Mouse (Mus musculus) kidney, postnatal 25 days (tissue): Measurements from ENCODE around the gene Sowahb.

Source experiments
- DNase-seq, 2 experiments: peaks; one replicate each; pipeline ENCODE4 v3.0.0; 2021; ENCODE audit warnings: mixed read lengths in 2 of 2

The Sowahb gene

DNA sequence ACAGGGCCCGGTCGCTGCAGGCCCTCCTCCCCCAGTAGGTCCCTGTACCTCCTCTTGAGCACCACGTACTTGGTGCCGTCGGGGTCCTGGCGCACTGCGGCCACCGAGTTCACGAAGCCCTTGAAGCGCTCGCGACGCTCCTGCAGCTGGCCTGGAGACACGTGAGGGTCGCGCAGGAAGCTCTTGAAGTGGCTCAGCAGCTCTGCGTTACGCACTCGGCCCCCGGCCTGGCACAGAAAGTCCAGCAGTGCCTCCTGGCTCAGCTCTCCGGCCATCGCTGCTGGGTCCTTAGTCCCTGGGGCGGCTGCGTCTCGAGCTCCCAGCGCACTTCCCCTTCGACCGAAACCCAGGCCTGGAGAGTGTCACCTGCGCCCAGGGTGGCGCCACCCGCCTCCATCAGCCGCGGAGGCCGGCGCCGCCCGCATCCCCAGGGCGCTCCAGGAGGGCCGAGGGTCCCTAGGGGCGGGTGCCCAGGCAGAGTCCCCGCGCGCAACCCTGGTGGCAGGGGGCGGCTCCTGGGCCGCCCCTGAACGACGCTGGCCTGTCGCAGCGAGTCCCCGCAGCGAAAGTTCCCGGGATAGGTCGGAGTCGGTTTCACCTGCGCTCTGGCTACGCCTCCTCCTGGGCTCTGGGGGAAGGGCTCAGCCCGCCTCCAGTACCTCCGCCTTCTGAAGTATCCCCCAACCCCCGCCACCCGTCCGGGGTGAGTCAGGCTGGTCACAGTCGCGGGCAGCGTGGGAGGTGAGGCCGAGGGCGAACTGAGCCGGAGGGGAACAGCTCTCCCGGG lies at the start of gene Sowahb:
Sowahb (minus strand) TSS at position 439 of the 787 bp plus-strand sequence.
- DNase-seq, result peak; percentile 85 to 96

DNA sequence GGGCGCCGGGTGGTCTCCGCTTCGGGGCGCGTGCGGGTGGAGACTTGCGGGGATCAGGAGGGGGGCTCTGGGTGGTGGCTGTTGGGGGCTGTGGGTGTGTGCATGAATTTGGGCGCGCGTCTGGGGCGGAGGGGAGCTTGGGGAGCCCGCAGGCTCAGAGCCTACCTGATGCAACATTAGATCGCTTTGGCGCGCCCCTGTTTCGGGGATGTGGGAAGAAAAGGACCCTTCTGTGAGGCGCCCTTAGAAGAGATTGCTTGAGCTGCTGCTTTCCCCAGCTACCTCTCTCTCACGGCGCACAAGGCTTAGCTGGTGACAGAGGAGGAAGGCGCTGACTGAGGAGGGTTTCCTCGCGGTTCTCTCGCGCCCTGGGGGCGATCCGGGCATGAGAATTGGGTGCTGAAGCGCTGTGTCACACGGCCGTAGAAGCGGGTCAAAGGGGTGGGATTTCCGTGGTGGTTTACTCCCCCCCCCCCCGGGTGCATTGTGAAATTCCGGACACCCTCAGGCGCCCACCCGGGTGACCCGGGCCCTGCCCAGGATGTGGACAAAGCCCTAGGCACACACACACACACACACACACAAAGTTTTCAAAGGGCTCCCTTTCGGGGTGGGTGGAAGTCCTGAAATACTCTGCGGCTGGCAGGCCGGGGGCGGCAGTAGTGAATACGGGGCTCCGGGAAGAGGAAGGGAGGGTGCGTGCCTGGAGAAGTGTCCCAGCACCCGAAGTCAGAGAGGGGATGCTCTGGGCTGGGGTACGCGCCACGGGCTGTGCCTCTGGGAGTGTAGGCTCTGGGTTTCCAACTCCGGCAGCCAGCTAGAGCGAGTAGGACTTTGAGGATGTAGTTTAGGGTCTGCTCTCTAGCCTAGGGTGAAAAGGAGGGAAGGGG lies 49.1 kb upstream of the Sowahb start:
- DNase-seq, result peak; percentile 40 to 65

DNA sequence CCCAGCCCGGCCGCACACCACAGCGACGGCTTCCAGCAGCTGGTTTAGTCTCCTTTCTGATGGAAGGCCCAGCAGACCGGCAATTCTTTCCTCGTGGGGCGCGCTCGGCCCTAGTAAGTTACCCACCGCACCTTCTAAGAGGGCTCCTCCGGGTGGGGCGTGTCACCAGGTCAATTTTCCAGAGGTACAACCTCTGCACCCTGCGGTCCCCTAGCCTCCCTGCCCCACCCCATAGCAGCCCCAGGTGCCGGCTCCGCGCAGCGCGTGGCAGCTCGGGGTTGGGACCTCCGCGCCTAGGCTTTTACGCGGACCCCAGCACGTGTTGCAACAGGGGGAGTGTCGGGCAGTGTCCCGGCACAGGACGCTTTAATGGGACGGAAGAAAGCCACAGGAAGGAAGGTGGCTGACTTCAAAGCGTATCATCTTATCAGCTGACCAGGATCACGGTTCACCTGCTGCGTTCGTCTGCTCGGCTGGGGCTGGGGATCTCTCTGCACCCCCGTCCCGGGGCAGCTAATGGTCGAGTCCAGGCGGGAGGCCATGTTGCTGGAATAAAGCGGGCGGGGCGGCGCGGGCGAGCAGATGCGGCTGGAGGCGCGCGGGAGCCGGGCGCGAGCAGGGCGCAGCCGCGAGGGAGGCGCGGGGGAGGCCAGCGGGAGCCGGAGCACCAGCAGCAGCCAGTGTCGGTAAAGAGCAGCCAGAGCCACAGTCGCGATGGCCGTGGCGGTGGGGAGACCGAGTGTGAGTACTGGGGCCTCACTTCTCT lies 48.2 kb upstream of the Sowahb start, which contains the start of gene Sept11:
Sept11 (plus strand) TSS at position 581 of the 766 bp plus-strand sequence.
- peak; percentile 95 to 96 for DNase-seq

DNA sequence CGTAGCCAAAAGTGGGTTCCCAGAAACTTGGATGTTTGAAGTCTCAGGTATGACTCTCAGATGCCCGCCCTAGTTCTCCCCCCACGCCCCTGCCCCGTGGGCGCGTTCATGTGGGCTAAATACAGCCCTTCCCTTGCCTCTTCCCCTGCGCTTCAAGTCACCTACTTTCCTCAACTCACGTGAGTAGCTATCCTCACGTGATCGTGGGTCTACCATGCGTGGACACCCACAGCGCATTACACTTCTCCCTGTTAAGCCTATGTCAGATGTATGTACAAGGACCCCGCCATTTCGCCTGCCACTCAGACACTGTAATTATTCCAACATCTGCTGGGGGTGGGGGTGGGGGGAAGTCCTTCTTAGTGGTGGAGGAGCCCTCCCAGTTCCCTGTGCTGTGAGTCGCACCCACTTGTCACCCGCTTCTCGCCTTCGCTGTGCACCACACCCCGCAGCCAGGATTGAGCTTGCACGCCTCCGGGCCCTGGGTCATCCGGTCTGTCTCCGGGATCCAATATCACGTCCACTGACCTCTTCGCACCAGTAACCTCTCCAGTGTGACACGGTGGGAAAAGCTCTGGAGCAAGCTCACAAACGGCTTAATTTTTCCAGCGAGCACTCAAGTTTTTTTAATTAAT lies 47.4 kb upstream of the Sowahb start:
- peak; percentile 56 to 68 for DNase-seq

DNA sequence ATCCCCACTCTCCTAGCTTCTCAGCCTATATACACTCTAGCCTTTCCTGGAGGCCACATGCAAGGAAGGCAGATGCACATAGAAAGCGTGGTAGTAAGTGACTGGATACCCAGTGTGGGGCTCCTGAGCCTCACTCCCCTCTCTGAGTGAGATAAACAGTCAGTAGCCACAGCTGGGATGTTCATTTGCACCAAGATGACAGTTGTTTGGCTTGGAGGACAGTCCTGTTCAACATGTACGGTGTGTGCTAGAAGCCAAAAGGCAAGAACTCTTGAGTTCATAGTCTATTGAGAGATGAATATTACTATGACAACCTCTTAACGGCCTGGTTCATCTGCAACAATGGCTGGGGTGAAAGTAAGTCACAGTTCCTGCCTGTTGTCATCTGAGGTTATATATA lies 46.4 kb upstream of the Sowahb start:
- no peak for DNase-seq

DNA sequence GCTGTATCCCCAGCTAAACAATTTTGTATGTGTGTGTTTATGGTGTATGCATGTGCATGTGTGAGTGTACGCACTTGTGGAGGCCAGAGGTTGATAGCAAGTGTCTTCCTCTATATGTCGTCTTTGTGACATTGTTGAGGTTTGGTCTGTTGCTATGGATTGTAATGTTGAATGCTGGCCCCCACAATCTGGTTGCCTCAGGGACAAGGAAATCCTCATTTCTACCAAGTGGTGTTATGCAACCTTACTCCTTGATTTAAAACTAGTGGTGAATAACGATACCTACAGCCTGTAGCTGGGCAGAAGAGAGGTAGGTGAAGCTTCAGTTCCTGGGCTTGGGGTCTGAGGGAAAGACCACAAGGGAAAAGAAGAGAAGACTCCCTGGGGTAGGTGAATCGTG lies 41.1 kb upstream of the Sowahb start:
- no peak for DNase-seq

DNA sequence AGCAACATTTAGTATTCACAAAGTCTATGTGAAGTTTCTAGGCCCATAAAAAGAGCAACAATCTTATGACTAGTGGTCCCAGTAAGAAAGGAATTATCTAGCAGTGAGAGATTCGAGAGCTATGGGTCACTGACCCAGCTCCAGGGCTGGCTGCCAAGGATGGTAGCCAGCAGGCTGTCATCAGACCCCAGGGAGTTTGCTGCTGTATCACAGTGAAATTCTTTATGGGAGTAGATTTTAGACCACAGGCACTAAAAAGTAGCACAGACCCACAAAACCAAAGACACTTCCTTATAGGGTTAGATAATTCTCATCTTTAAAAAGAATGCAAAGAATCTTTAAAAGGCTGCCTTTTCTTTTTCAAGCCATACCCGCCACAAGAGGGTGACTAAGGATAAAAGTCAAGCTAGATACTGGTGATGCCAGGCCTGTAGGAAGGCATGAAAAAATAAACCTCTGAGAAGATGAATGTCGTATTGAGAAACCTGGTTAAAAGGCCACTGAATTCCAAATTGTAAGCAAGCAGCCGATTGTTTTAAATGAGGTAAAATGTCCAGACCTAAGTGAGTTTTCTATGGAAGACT lies 40.3 kb upstream of the Sowahb start:
- peak; percentile 69 to 76 for DNase-seq

DNA sequence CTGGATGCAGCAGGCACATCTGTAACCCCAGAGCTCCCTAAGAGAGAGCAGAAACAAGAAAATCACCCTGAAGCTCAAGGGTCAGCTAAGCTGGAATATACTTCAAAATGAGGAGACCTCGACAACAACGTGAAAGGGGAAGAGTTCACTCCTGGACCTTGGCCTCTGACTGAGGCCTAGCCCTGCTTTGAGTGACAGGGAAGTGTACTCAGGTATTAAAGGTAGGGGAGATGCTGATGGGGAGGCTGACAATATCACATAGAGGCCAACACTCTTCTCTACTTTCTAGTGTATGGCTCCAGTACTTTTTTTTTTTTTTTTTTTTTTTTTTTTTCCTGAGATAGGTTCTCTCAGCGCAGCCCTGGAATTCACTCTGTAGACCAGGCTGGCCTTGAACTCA lies 34.8 kb upstream of the Sowahb start:
- no peak for DNase-seq

DNA sequence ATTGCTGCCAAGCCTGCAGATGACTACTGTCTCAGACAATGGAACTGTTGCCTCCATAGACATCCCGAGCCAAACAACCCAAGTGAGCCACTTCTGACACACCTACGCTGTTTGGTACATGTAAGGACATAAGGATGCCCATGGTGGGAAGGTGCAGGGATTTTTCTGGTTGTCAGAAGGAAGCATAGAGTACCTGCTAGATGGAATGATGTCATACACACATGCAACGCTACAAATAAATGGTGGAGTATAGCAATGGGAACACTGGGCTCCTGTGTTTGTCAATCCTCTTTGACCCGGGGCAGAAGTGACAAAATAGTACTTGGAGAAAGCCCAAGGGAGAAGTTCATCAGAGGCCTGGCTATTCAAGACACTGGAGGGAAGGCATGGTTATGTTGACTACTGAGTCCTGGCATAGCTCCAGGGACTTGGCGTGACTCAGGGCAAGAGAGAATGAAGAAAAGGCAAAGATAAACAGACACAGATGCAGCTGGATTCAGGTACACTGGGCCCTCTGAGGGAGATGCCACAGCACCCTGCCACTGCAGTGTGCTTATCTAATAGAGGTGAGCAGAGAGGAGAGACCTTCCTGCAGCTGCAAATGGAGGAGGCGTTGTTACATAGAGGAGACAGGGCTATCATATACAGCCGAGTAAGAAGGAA lies 33.0 kb upstream of the Sowahb start:
- no peak for DNase-seq

DNA sequence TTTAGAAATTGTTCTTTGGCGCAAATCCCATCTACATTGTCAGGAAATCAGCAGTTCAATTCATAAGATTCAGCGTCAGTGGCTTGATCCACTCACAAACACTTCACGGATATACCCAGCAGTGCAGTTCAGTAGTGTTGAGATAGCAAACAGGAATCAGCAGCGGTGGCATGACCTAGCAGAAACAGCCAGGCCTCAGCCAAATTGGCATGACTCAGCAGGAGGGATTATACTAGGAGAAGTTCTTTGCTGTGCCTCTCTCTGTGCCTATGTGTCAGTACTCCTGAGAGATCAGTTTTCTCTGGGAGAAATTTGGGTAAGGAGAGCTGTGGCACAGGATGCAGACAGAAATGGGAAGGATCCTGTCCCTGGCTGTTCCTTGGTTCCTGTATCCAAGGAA lies 16.0 kb upstream of the Sowahb start:
- no peak for DNase-seq

DNA sequence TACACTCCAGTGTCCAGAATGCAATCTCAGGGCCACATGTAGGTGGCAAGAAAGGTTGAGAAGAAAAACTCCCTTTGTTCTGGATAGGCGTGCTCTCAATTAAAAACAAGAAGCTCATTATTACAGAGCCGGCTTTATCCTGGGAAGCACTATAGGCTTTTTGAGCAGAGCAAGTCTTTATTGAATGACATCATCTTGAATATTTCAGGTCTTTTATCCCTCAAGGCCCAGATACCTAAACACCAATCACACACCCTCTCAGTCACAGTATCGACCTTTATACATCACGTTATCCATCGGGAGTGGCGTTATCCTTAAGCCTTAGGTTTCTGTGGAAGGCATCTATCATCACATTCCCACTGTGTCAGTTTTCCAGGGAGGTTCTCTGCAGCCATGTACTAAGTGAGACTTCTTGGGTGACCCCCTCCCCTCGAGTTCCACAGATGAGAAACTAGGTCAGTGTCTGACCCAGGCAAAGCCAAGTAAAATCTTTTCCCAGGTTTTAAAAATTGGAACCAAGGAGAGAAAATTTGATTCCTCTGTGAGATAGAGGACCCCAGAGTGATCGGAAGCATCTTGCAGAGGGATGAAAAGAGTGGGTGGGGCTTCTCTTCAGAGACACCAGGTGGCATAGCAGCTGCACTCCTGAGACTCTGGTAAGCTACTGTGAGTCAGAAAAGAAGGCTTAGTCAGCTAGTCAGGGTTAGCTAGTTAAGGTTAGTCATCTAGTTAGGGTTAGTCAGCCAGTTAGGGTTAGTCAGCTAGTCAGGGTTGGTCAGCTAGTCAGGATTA lies 9.0 kb upstream of the Sowahb start:
- DNase-seq, result no peak

DNA sequence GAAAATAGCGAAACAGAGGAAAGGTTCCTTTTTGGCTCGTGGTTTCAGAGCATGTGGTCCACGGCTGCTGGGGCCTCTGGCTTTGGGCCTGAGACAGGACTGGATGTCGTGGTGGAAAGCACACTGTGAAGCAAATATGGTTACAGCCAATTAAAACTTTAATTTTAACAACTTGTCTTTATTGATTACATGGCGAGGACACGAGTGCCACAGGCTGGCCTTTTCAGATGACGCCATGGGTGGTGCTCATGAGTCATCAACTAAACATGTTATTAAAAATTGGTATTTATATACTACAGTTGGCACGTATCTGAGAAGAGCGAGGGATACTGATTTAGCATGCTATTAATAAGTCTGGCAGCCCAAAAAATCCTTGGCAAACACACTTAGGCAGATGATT lies 7.1 kb upstream of the Sowahb start:
- no peak for DNase-seq

DNA sequence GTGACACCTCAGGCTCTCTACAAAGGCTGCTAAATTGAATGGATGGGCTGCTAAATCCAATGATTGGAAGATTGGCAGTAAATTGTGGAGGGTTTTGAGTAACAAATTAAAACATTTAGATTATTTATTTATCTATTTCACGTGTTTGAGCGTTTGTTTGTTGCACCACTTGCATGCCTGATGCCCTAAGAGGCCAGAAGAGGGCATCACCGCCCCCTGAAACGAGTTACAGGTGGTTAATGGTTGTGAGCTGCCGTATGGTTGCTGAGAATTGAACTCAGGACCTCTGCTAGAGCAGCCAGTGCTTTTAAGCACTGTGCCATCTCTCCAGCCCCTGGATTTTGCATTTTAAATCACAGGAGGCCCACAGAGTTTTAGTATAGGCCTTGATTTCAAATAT lies 6.2 kb upstream of the Sowahb start:
- no peak for DNase-seq

DNA sequence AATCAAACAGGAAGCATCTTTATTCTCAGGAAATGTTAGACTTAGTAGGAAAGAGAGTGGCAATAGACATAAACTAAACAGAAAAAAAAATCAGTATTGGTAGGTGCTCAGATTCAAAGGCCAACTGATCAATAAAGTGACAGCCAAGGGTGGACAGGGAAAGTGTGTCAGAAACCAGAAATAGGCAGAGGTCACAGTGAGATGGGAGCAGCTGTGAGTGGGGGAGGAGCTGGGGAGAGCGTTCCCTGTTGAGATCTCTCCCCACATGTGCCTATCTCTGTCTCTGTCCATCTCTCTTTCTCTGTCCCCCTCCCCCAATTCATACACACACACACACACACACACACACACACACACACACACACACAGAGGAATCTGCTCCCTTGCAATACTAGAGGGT lies 5.1 kb upstream of the Sowahb start:
- DNase-seq, result no peak

DNA sequence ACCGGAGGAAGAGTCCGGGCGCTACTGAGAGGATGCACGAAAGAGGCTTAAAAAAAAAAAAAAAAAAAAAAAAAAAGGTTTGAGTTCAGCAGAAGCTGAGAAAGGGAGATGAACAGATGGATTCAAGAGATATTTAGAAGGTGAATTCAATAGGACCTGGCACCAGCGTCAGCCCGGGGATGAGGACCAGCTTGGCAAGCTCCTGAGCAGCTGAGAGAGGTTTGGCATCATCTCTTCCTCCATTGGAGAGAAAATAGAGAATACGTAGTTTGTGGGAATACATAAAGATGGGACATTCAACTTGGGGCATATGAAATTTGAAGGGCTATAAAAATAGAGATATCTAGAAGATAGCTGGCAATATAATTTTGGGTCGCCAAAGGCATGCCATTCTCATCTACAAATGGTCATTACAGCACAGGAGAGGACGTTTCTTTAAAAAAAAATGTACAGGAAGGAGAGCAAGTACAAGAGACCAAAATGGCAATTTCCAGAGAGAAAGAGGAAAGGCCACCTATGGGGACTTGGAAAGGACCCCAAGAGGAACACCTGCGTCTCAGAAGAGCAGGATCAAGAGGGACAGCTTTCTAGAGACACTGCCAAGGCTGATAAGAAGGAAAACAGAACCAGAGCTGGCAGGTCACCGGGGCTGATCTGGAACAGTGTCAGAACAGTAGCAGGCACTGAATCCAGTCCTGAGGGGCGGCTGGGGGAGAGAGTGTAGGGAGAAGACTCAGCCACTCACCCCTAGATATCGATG lies 3.8 kb upstream of the Sowahb start:
- no peak for DNase-seq

DNA sequence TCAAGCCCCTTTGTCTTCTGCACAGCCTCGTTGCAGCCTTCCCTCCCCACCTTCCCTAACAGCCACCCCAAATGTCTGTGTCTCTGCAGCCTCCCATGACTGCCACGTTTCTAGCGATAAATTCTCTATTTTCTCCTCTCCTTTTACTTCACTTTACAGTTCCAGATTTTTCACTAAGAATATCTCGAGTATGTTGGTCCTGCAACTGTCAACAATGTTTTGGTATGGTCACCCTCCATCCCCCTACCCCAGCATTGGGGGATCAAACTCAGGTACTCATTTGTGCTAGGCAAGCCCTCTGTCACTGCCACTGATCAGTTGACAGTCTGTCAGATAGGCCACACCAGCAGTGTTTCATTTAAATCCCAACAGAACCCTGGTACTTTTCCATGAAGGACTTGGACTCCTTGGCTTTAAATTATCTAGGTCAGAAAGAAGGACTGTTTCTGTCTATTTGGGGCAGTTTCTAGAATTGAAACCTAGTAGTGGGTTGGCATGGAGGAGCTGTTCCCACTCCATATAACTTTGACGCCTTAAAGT lies 1.6 kb upstream of the Sowahb start:
- DNase-seq, result no peak

DNA sequence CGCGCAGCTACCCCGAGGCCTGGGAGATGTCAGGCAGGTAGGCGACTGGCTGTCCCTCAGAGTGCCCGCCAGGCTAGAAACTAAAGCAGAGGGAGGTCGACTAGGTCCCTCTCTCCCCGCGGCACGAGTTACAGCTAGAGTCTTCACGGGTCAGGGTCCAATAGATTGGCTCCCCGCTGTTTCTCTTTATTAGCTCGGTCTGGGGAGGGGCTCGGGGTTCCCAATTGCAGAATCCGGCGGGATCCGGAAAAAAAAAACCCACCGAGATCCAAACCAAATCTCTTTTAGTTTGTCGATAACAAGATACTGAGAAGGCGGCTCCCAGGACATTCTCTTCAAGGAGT lies 521 bp upstream of the Sowahb start:
- no peak for DNase-seq

DNA sequence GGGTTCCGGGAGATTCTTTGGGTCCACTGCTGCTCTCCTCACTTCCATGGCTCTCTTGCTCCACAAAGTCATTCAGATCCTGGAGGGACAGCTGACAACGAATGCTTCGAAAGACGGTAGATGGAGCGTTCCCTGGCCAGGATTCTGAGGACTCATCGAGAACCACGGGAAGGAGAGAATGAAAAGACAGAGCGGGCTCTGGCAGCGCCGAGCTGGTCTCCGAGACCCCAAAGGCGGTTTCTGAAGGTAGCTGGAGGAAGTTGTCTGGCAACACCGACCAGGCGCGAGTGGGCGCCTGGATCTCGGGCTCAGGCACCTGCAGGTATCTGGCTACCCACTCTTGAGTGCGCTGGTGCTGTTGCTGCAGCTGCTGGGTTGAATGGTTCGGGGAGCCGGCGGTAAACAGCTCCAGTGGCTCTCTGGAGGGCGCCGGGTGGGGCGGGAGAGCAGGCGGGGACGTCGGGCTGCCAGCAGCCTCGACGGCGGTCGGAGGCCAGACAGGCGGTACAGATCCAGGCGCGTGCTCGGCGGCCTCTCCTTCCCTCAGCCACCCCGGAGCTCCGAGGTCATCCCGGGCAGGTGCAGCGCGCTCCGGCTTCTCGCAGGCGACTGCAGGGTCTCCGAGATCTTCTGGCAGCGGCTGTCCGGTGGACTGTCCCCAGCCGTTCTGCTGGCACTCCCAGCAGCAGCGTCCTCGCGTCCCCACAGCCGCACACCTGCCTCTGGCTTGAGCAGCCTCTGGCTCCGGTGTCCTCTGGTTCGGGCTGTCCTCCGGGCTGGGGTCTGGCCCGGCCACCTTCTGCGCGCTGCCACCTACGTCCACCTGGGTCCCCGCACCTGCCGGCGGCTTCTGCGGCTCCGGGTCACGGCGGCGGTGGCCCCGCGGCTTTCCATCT lies 886 bp downstream of the Sowahb start:
- peak; percentile 53 to 68 for DNase-seq
